Mouse (Mus musculus): ENCODE results near the gene Pdzd3.

DNA sequence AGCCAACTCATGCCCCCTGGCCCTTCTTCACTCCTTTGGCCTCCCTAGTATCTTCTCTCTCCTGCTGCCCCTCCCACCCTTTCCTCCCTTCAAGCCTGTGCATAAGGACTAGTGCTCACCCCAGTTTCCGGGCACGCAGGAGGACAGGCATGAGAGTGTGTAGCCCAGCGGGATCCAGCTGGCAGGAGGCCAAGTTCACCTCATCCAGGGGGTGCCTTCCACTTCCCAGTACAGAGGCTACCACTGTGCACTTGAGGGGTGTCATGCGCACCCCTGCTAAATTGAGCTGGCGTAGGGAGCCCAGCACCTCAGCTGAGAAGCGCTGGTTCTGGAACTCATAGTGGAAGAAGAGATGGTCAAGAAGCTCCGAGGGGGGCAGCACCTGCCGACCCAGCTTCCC, 4.9 kb upstream of the Pdzd3 start:
- TF ChIP-seq CTCF (IDR thresholded peaks at IDR 0.05): no peak
- TF ChIP-seq EP300 (IDR thresholded peaks at IDR 0.05): no peak

All from lung, postnatal 0 days (tissue).